Mouse (Mus musculus) bone marrow macrophage, adult 2 months (primary cell): ENCODE results near the gene Slc39a2. TPM values are rescaled to one million over a fixed set of nuclear protein-coding genes. Genes with fewer than 3 reads are reported as not detected.
"Not testable (repeated sequence)": the region's sequence is repeated elsewhere in the genome, so short reads cannot be mapped to it uniquely, and the experiment has no call there.

Source experiments
- H3K27ac ChIP-seq: 2 replicates; pipeline ENCODE4 v1.5.1; 2012; ENCODE audit warnings: low read depth, low read length; ENCODE audit not compliant: insufficient read depth
- H3K4me1 ChIP-seq: 2 replicates; pipeline ENCODE4 v1.6.1; 2012; ENCODE audit warnings: low read length; ENCODE audit not compliant: control insufficient read depth, insufficient read depth
- H3K4me3 ChIP-seq: 2 replicates; pipeline ENCODE4 v1.5.1; 2012; ENCODE audit warnings: mild to moderate bottlenecking, low read length, moderate library complexity; ENCODE audit not compliant: insufficient read depth
- CTCF ChIP-seq: IDR thresholded peaks from 2 replicates; pipeline ENCODE4 v1.5.1; 2012; ENCODE audit warnings: low read depth, mild to moderate bottlenecking, low read length, moderate library complexity
- POLR2A ChIP-seq: IDR thresholded peaks from 2 replicates; pipeline ENCODE4 v1.6.1; 2012; ENCODE audit warnings: mild to moderate bottlenecking, low read depth, low read length, borderline replicate concordance
- polyA plus RNA-seq: library from polyadenylated mRNA; stranded (reverse); fragments of >200 nt; gene quantifications from 2 replicates; pipeline ENCODE4 v1.2.4, GENCODE M21; 2012; ENCODE audit not compliant: missing spikeins, insufficient read depth, insufficient read length

The Slc39a2 gene
- polyA plus RNA-seq, 1 experiment = 0.44 TPM

- TF ChIP-seq CTCF (no peak), POLR2A (no peak)
- no peak overlapping the region for H3K27ac ChIP-seq
Observed at GRCm38 (mm10) chr14:51915030-51915429, 22.3 kb downstream of the Slc39a2 start.

DNA sequence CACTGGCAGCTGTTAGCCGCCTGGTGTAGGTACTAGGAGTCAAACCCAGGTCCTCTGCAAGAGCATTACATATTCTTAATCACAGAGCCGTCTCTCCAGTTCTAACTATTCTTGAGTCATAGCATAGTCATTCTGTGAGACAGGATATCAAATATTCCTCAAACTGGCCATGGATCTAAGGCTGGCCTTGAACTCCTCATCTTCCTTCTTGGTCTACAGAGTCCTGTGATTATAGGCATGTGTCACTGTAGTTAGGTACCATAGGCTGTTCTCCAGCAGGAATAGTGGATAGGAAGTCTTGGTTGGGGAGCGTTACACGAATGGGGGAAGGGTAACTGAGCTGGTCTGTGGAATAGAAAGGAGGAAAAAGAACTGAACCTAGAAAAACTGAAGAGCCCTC lies 23.9 kb downstream of the Slc39a2 start:
- H3K4me3 ChIP-seq = no peak overlapping the region
- H3K27ac ChIP-seq = no peak overlapping the region
- peaks cover 14% of the 10 kb centered on the region for H3K4me1 ChIP-seq
- no peak for TF ChIP-seq POLR2A
- TF ChIP-seq CTCF = no peak

More at GRCm38 (mm10) chr14:51915030-51915429, 22.3 kb downstream of the Slc39a2 start:
- peaks cover 14% of the 10 kb centered on the region for H3K4me1 ChIP-seq
- no peak overlapping the region for H3K4me3 ChIP-seq

GRCm38 (mm10) chr14:51918125-51918524 lies 25.4 kb downstream of the Slc39a2 start, which contains the start of gene Tppp2:
TSS of gene Tppp2 (plus strand) at chr14:51918425.
- no peak within 1 kb of the TSS for H3K27ac ChIP-seq
- no peak within 1 kb of the TSS for H3K4me3 ChIP-seq
- TF ChIP-seq CTCF (no peak), POLR2A (no peak)

GRCm38 (mm10) chr14:51918966-51919365 lies 26.3 kb downstream of the Slc39a2 start:
- peaks cover 14% of the 10 kb centered on the region for H3K4me1 ChIP-seq
- TF ChIP-seq CTCF (no peak), POLR2A (no peak)
- no peak overlapping the region for H3K27ac ChIP-seq
- H3K4me3 ChIP-seq = no peak overlapping the region

More at GRCm38 (mm10) chr14:51918125-51918524, 25.4 kb downstream of the Slc39a2 start, which contains the start of gene Tppp2:
- H3K4me1 ChIP-seq = peaks cover 14% of the 10 kb centered on the region

GRCm38 (mm10) chr14:51921759-51922570 lies 29.3 kb downstream of the Slc39a2 start:
- no peak overlapping the region for H3K27ac ChIP-seq
- no peak for TF ChIP-seq POLR2A
- no peak for TF ChIP-seq CTCF
- H3K4me1 ChIP-seq = no peaks in the 10 kb centered on the region
- H3K4me3 ChIP-seq = no peak overlapping the region

GRCm38 (mm10) chr14:51922571-51922865 lies 29.8 kb downstream of the Slc39a2 start, which contains the start of gene Rnase13:
TSS of gene Rnase13 (minus strand) at chr14:51922773.
- no peaks in the 10 kb centered on the region for H3K4me1 ChIP-seq
- TF ChIP-seq POLR2A (no peak), CTCF (no peak)
- H3K27ac ChIP-seq = no peak within 1 kb of the TSS
- H3K4me3 ChIP-seq = no peak within 1 kb of the TSS

GRCm38 (mm10) chr14:51922910-51923309 lies 30.2 kb downstream of the Slc39a2 start:
- Histone ChIP-seq H3K4me3 (no peak overlapping the region), H3K27ac (no peak overlapping the region), H3K4me1 (no peaks in the 10 kb centered on the region)
- no peak for TF ChIP-seq CTCF
- no peak for TF ChIP-seq POLR2A

DNA sequence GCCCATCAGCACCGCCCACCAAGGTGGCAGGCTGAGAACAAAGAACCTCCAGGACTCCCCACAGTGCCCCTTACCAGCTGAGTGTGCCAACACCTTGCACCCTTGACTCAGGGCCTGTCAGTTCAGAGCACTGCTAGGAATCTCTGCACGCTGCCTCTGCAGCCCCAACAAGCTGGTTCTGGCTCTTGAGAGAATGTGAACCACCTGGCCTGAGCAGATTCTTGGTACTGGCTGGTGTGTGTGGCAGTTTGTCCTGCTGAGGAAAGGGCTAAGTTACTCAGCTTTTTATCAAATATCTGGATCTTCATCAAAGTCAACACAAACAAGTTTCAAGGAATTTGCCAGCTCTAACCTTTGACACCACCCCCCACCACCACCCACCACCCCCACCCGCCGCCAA lies 30.8 kb downstream of the Slc39a2 start:
- Histone ChIP-seq H3K4me3 (no peak overlapping the region), H3K4me1 (no peaks in the 10 kb centered on the region), H3K27ac (no peak overlapping the region)
- no peak for TF ChIP-seq CTCF
- TF ChIP-seq POLR2A = no peak

DNA sequence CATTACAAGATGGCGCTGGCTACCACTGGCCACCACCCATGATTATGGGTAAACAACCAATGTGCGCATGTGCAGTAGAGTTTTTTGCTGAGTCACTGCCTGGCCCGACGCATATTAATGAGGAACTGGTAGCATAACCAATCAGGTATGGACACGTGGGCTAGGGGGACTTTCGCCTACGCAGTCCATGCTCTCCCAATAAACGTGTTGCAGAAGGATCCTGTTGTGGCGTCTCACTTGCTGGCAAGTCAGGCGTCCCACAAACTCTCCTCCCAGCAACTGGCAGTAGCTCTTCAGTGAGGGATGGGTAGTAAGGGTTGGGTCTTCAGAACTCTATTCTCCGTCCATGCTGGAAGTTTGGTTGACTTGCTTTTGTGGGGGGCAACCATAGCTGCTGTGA lies 34.2 kb downstream of the Slc39a2 start:
- not testable (repeated sequence) for H3K27ac ChIP-seq, H3K4me1 ChIP-seq, H3K4me3 ChIP-seq

DNA sequence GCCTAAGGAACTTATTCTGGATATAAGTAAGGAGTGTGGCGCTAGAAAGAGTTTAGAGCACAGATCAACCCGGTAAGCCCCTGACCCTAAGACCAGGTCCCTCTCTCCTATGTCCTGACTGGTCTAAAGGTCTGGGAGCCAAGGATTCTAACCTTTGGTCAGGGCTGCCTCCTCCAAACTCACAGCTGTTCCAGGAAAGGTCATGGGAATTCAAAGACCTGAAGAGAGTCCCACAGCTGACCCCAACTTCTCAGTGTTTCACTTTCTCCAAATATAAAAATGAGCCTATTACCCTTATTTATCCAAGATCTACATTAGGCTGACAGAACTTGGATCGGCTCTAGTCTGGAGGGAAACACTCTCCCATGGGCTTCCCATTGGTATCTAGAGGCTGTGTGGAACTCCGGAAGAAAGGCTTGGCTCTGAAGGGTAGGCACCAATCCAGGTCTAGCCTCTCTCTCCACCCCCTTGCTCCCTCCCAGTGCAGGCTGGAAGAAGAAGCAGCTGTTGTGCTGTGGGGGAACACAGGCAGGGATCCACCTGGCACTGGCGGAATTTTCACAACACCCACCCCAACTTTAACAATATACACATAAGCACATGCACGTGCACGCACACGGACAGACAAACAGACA lies 36.7 kb downstream of the Slc39a2 start:
- no peak overlapping the region for H3K27ac ChIP-seq
- no peak for TF ChIP-seq CTCF
- TF ChIP-seq POLR2A = no peak

More for the DNA sequence above, 36.7 kb downstream of the Slc39a2 start:
- Histone ChIP-seq H3K4me1 (no peaks in the 10 kb centered on the region), H3K4me3 (no peak overlapping the region)
